Mouse (Mus musculus) limb, embryonic 11.5 days (tissue): ENCODE data around the gene 1700067K01Rik. TPM values are rescaled to one million over a fixed set of nuclear protein-coding genes. Genes with fewer than 3 reads are reported as not detected.

ENCODE experiments used
- ATAC-seq: fragments of 200-750 bp; cut with Nextera tagmentation; 2 replicates; pipeline ENCODE4 v1.8.0; 2017; ENCODE audit warnings: low read depth; ENCODE audit not compliant: insufficient number of reproducible peaks, low FRiP score, low TSS enrichment
- DNase-seq: peaks from one replicate; pipeline ENCODE4 v3.0.0-alpha.2; 2015; ENCODE audit warnings: low spot score
- H3K27ac ChIP-seq: fragments of 300-500 bp; sonication (generic); replicated peaks from 2 replicates; pipeline ENCODE4 v1.5.1; 2014; ENCODE audit warnings: low read depth, mild to moderate bottlenecking, low read length
- H3K27me3 ChIP-seq: fragments of 300-500 bp; sonication (generic); 2 replicates; pipeline ENCODE4 v1.6.1; 2014; ENCODE audit warnings: mild to moderate bottlenecking, low read length, mixed read lengths; ENCODE audit not compliant: control insufficient read depth, insufficient read depth
- H3K36me3 ChIP-seq: fragments of 300-500 bp; sonication (generic); 2 replicates; pipeline ENCODE4 v1.6.1; 2014; ENCODE audit warnings: mild to moderate bottlenecking, low read length, moderate library complexity, mixed read lengths; ENCODE audit not compliant: control insufficient read depth, insufficient read depth
- H3K4me1 ChIP-seq: fragments of 300-500 bp; sonication (generic); 2 replicates; pipeline ENCODE4 v1.6.1; 2014; ENCODE audit warnings: low read length, mixed read lengths; ENCODE audit not compliant: control insufficient read depth, insufficient read depth
- H3K4me2 ChIP-seq: fragments of 300-500 bp; sonication (generic); 2 replicates; pipeline ENCODE4 v1.6.1; 2014; ENCODE audit warnings: low read depth, mild to moderate bottlenecking, moderate library complexity; ENCODE audit not compliant: severe bottlenecking
- H3K4me3 ChIP-seq: fragments of 300-500 bp; sonication (generic); 2 replicates; pipeline ENCODE4 v1.5.1; 2014; ENCODE audit warnings: low read depth, low read length
- H3K9ac ChIP-seq: fragments of 300-500 bp; sonication (generic); 2 replicates; pipeline ENCODE4 v1.6.1; 2014; ENCODE audit warnings: mild to moderate bottlenecking, low read length
- H3K9me3 ChIP-seq: fragments of 300-500 bp; sonication (generic); 2 replicates; pipeline ENCODE4 v1.6.1; 2016; ENCODE audit warnings: low read length; ENCODE audit not compliant: control insufficient read depth
- WGBS: fragments of 180-500 bp; shearing (Covaris S2); extraction: QIAGEN DNeasy Blood & Tissue Kit; methylation state at CpG from one replicate; pipeline ENCODE4 v1.1.7; 2014; 5-methylcytosine and 5-hydroxymethylcytosine counted together
- polyA plus RNA-seq: library from polyadenylated mRNA; unstranded; fragments of >200 nt; fragmentation: Nextera tagmentation; extraction: Ambion mirVana; gene quantifications from 2 replicates; pipeline ENCODE4 v1.2.1, GENCODE M21; 2014

The 1700067K01Rik gene
- polyA plus RNA-seq, 1 experiment from 2014 or later = 1.2 TPM

DNA sequence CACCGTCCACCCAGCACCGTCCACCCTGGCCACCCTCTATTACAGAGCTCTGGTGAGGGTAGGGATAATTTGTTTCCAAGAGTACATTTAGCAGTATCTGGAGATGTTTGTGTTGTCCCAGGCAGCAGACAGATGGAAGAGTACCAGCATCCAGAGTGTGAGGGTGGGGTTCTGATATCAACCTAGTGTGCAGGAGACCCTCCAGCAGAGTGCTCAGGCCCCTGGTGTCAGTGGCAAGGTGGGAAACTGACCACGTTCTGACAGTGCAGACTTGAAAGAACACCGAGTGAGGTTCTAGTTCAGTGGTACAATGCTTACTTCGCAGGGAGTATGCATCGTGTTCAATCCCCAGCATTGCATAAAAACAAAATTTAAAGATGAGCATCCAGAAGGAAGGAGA, 29.6 kb upstream of the 1700067K01Rik start:
- 78% methylated on average over 6 of the region's 6 CpGs for WGBS
- H3K4me1 ChIP-seq = peaks cover 12% of the 10 kb centered on the region
- no peaks in the 10 kb centered on the region for H3K27me3 ChIP-seq
- H3K27ac ChIP-seq = no peak overlapping the region
- peaks cover 14% of the 10 kb centered on the region for H3K36me3 ChIP-seq
- peak overlapping the region; percentile 64; the same call in 1 of the 2 replicates for H3K9ac ChIP-seq
- H3K4me3 ChIP-seq = peak overlapping the region; percentile 85; the same call in 1 of the 2 replicates
- no peak for ATAC-seq
- DNase-seq = no peak
- peak overlapping the region; percentile 92; the same call in 1 of the 2 replicates for H3K4me2 ChIP-seq
- no peaks in the 10 kb centered on the region for H3K9me3 ChIP-seq

DNA sequence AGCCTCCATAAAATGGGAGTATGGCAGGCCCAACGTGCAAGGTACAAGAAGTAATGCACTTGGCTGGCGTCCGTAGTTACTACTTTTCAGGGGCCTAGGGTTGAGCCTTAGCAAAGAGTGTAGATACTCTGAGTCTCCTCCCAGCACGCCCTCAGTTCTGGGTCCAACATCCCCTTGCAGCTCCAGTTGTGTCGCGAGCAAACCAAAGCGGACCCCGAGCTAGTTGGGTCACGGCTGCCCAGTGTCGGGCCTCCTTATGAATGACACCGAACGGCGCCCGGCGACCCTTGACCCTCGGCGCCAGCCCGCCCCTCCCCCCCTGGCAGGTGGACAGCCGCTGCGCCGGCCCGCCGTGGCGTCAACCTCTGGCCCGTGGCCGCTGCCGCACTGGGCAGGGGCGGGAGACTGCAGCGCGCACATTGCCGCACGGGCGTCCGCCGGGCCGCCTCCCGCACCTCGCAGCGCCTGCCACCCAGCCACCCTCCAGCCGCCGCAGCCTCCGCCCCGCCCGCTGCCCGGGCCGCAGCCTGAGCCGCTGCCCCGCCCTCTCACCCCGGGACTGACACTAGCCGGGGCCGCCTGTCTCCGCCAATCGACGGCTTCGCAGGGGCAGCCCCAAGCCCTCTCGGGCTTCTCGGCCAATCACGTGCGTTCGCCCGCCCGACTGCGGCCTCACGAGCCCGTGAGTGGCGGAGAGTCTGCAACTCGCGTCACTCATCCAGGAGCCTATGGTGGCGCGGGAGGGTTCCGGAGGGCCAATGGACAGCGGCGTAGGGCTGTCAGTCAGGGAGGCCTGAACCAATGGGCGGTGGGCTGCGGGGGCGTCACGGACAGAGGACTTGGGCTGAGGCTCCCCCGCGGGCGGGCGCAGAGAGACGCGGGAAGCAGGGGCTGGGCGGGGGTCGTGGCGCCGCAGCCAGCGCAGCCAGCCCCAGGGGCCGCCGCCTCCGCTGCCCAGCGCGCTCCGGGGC, 28.9 kb upstream of the 1700067K01Rik start, which contains the start of gene Prkaca:
Prkaca (plus strand) TSS at position 844 of the 971 bp plus-strand sequence.
- Histone ChIP-seq H3K4me3 (peak within 1 kb of the TSS; percentile 85), H3K9me3 (no peaks in the 10 kb centered on the region), H3K4me2 (peak within 1 kb of the TSS; percentile 98), H3K36me3 (peaks cover 11% of the 10 kb centered on the region), H3K27me3 (no peaks in the 10 kb centered on the region), H3K9ac (peak within 1 kb of the TSS; percentile 81), H3K27ac (0 out of 2 replicates have a peak within 1 kb of the TSS, but pooled peaks have one; percentile 33), H3K4me1 (peaks cover 19% of the 10 kb centered on the region)
- under 1% methylated on average over 78 of the region's 94 CpGs for WGBS
- DNase-seq (peak; percentile 98), ATAC-seq (peak; percentile 100)

DNA sequence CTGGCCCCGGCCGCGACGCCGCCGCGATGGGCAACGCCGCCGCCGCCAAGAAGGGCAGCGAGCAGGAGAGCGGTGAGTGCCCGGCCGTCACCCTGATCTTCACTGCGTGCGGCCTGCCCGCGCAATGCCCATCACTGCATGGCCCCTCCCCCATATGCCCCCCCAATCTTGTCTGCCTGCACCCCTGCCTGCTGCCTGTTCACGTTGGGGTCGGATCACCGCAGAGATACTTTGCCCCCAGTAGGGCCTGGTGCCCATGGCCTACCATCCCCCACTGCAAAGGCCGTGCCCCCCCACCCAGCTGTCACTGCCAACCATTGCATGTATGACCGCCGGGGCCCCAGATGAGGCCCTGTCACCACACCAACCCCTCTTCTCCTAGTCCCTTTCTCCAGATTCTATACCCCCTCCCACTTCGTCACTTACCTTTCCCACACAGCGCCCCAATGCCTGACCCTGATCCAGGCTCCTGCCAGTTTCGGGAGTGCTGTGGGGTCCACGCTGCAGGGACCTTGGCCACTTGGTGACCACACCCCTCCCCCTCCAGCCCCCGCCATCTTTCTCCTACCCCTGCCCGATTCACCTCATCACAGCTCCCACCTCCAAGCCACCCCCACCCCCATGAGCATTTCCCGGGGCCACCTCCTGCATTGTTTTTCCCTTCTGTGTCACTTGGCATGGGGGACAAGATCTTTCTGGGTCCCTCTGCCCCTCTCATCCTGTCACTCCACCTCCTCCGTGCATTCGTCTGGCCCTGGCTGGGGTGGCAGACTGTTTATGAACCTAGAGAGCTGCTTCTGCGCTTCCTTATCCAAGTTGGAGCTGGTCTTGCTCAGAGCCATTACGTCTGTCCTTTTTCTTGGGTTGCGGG, 27.9 kb upstream of the 1700067K01Rik start:
- peak overlapping the region; percentile 81 for H3K9ac ChIP-seq
- H3K36me3 ChIP-seq = peaks cover 6% of the 10 kb centered on the region; the same call in 1 of the 2 replicates
- ATAC-seq (peak; percentile 15; the same call in 1 of the 2 replicates), DNase-seq (peak; percentile 25)
- no peaks in the 10 kb centered on the region for H3K9me3 ChIP-seq
- 0 out of 2 replicates have a peak overlapping the region, but pooled peaks have one; percentile 8 for H3K27ac ChIP-seq
- 7% methylated on average over 18 of the region's 37 CpGs for WGBS
- peak overlapping the region; percentile 85 for H3K4me3 ChIP-seq
- no peaks in the 10 kb centered on the region for H3K27me3 ChIP-seq
- peaks cover 21% of the 10 kb centered on the region for H3K4me1 ChIP-seq
- peak overlapping the region; percentile 98 for H3K4me2 ChIP-seq

DNA sequence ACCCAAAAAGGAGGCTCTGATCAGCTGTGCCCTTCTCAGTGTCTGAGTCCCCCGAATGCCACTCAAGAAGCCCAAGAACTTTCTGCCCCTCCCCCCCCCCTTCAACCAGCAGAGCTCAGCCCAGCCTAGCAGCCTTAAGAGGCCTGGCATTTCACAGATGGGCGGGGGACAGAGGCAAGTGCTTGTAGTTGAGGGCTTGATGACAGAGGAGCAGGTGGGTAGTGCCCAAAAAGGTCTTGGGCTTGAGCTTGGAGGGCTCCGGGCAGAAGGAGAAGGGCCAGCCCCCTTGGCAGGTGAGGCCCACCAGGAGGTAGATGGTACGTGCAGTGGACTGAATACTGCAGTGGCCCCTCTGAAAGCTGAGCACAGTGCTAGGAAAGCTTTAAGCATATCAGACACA, 26.8 kb upstream of the 1700067K01Rik start:
- no peak overlapping the region for H3K4me3 ChIP-seq
- ATAC-seq (no peak), DNase-seq (no peak)
- peaks cover 21% of the 10 kb centered on the region for H3K4me1 ChIP-seq
- H3K36me3 ChIP-seq = 0 out of 2 replicates have a peak, but pooled peaks cover 1% of the 10 kb centered on the region
- H3K27me3 ChIP-seq = no peaks in the 10 kb centered on the region
- H3K9ac ChIP-seq = no peak overlapping the region
- no peak overlapping the region for H3K4me2 ChIP-seq
- WGBS = 80% methylated on average over 4 of the region's 4 CpGs
- H3K9me3 ChIP-seq = no peaks in the 10 kb centered on the region
- no peak overlapping the region for H3K27ac ChIP-seq

DNA sequence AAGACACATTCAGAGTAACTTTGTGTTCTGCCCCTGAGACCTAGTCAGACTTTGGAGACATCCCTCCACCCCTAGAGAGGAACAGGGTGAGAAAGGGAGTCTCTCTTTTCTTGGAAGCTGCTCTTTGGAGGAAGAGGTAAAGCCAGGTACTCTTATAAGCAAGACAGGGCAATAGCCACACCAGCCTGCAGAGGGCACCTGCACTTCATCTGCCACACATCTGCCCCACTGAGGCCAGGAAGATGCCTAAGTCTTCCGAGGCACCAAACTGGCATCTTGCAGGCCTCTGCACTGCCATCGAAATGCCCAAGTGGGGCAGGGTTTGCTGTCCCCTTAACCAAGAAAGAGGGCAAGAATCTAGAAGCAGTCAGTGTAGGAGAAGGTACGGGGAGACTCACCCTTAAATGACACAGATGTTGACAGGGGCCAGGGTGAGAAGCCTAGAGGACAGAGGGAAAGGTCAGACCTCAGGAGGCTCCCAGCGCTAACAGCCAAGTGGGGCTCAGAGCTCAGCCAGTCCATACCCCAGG, 25.1 kb upstream of the 1700067K01Rik start:
- Histone ChIP-seq H3K9me3 (no peaks in the 10 kb centered on the region), H3K9ac (no peak overlapping the region), H3K4me1 (peaks cover 21% of the 10 kb centered on the region), H3K4me3 (no peak overlapping the region), H3K36me3 (peaks cover 6% of the 10 kb centered on the region), H3K27ac (no peak overlapping the region), H3K4me2 (no peak overlapping the region), H3K27me3 (no peaks in the 10 kb centered on the region)
- DNase-seq (no peak), ATAC-seq (no peak)
- 85% methylated on average over 4 of the region's 4 CpGs for WGBS

DNA sequence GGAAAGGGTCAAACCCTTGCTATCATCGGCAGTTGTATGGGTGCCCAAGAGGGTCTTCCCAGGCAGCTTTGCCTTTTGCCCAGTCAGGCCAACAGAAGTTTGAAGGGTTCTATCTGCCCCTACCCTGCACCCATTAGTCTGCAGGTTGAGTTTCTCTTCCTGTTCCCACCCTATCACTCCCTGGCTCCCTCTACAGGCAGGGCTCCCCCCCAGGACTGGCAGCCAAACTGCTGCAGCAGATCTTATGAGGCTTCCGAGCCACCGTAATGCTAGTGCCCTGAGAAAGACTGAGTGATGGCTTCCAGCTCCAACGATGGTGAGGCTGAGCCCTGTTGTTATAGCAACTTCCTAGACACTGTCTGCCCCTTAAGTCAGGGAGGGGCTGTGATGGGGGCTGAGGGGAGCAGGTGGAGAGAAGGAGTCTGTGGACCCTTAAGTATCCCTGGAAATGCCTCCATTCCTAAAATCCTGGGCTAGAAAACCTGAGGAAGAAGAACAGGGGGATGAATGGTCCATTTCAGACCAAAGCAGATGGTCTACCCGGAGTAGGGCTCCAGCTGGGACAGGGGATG, 24.4 kb upstream of the 1700067K01Rik start:
- DNase-seq (no peak), ATAC-seq (no peak)
- H3K4me1 ChIP-seq = peaks cover 20% of the 10 kb centered on the region
- peaks cover 9% of the 10 kb centered on the region for H3K36me3 ChIP-seq
- H3K9ac ChIP-seq = no peak overlapping the region
- 91% methylated on average over 5 of the region's 5 CpGs for WGBS
- H3K9me3 ChIP-seq = no peaks in the 10 kb centered on the region
- 0 out of 2 replicates have a peak overlapping the region, but pooled peaks have one; percentile 10 for H3K4me2 ChIP-seq
- no peak overlapping the region for H3K4me3 ChIP-seq
- H3K27me3 ChIP-seq = no peaks in the 10 kb centered on the region
- H3K27ac ChIP-seq = no peak overlapping the region; the same call in 1 of the 2 replicates

DNA sequence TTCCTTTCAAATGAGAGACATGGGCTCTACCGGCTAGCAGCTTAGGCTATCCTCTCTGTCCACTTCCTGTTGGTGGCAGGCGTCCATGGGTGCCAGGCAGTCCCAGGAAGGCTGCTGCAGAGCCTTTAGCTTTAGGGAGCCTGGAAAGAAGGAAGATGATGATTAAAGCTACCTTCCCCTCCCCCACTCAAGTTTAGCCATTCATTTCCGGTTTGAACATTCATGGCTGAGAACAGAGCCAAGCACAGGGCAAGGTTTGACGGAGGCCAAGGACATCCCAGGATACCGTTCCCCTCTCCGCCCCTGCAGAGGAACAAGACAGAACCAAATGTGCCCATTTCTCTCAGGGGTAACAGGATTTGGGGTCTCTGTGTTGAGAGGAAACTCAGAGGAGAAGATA, 23.7 kb upstream of the 1700067K01Rik start:
- H3K9ac ChIP-seq = peak overlapping the region; percentile 13; the same call in 1 of the 2 replicates
- H3K4me2 ChIP-seq = 0 out of 2 replicates have a peak overlapping the region, but pooled peaks have one; percentile 10
- H3K4me3 ChIP-seq = no peak overlapping the region
- H3K27me3 ChIP-seq = no peaks in the 10 kb centered on the region
- peaks cover 9% of the 10 kb centered on the region for H3K36me3 ChIP-seq
- 51% methylated on average over 6 of the region's 6 CpGs for whole genome bisulfite sequencing
- H3K9me3 ChIP-seq = no peaks in the 10 kb centered on the region
- peak overlapping the region; percentile 33; the same call in 1 of the 2 replicates for H3K27ac ChIP-seq
- DNase-seq = no peak
- no peak for ATAC-seq
- H3K4me1 ChIP-seq = peaks cover 18% of the 10 kb centered on the region
